Comparison of ENCODE assay signal across 17 mouse cellular contexts in the genomic region with DNA sequence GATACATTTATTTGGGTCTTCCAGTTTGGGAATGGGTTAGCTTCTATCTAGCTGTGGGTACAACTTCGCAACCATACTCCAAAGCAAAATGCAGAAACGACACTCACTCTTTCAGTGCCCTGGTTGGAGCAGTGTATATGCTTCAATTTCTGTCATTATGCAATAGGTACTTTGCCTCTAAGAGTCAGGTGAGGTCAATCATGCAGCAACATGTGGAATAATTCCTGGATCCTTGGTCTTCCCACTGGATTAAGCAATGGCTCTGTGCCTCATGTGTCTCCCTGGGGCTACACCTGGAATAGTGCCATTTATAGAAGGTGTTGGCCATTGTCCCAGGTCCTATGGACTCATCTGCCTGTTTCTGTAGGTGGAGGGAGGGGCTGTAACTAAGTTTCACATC.
"Had no signal": no experiment of that assay in that cellular context is flagged by ENCODE, and none has a peak within 500 bp of the region (broad histone marks: within the 10 kb centered on the region; RNA-seq: fewer than 3 reads in every experiment).

No protein-coding gene starts in this region.

- H3K9me3 ChIP-seq: lung, embryonic 15.5 days; megakaryocyte, embryonic 14.5 days; midbrain, embryonic 13.5 days; midbrain, embryonic 15.5 days; neural tube, embryonic 12.5 days; stomach, embryonic 15.5 days had no signal

- ATAC-seq: lung, postnatal 0 days; midbrain, embryonic 13.5 days; midbrain, embryonic 15.5 days had no signal

- DNase-seq: lung, adult 2 months; lung, postnatal 14 days; lung, postnatal 36 days; right cerebral cortex, postnatal 14 days; thymus, adult 2 months; thymus, postnatal 25 days; thymus, postnatal 4 days had no signal

- H3K27me3 ChIP-seq: lung, embryonic 15.5 days; megakaryocyte, embryonic 14.5 days; midbrain, embryonic 13.5 days; midbrain, embryonic 15.5 days; neural tube, embryonic 12.5 days; stomach, embryonic 15.5 days had no signal

- H3K4me2 ChIP-seq: lung, embryonic 15.5 days; midbrain, embryonic 11.5 days; midbrain, embryonic 13.5 days; midbrain, embryonic 15.5 days; neural tube, embryonic 12.5 days; stomach, embryonic 15.5 days had no signal

- H3K27ac ChIP-seq: lung, embryonic 15.5 days; macrophage; midbrain, embryonic 13.5 days; midbrain, embryonic 15.5 days; neural tube, embryonic 12.5 days; stomach, embryonic 15.5 days; stomach, postnatal 0 days had no signal

- H3K36me3 ChIP-seq: lung, embryonic 15.5 days; midbrain, embryonic 13.5 days; midbrain, embryonic 15.5 days; neural tube, embryonic 12.5 days; stomach, embryonic 15.5 days had no signal

- H3K4me1 ChIP-seq: midbrain, embryonic 13.5 days; midbrain, embryonic 15.5 days; neural tube, embryonic 12.5 days; stomach, embryonic 15.5 days had no signal

- H3K4me3 ChIP-seq: lung, embryonic 15.5 days; megakaryocyte, embryonic 14.5 days; midbrain, embryonic 13.5 days; midbrain, embryonic 15.5 days; neural tube, embryonic 12.5 days; stomach, embryonic 15.5 days had no signal

- H3K9ac ChIP-seq: lung, embryonic 15.5 days; midbrain, embryonic 13.5 days; midbrain, embryonic 15.5 days; neural tube, embryonic 12.5 days; stomach, embryonic 15.5 days had no signal
